Mouse (Mus musculus): ENCODE measurements around the gene Ltk.

GRCm38 (mm10) chr2:119740567-119740966 is 19.7 kb downstream of the Ltk start:
- TF ChIP-seq CTCF (IDR thresholded peaks at IDR 0.05; ENCODE audit: insufficient read depth, low read length) (no peak), POLR2A (IDR thresholded peaks at IDR 0.05; ENCODE audit: borderline replicate concordance, extremely low read depth, low read depth, low read length) (no peak)
